Comparison of ENCODE assay signal across 25 mouse cellular contexts in genomic region chr10:18390004-18390403, GRCm38 (mm10).
DNase-seq lines count a peak whose midpoint lies in the region; ATAC-seq and TF ChIP-seq lines count a peak whose summit lies in the region.
"Had no signal": no experiment of that assay in that cellular context is flagged by ENCODE, and none has a peak within 500 bp of the region (broad histone marks: within the 10 kb centered on the region; RNA-seq: fewer than 3 reads in every experiment).

No protein-coding gene starts in this region.

- H3K36me3 ChIP-seq in heart, embryonic 12.5 days = no peaks in the 10 kb centered on the region
- H3K36me3 ChIP-seq in kidney, embryonic 15.5 days = no peaks in the 10 kb centered on the region
- H3K36me3 ChIP-seq in E14TG2a.4 (ENCODE audit: insufficient read depth, low read length) = no peaks in the 10 kb centered on the region
- H3K36me3 ChIP-seq in midbrain, postnatal 0 days (ENCODE audit: insufficient read depth, low read length) = no peaks in the 10 kb centered on the region
- no peaks in the 10 kb centered on the region for H3K36me3 ChIP-seq in intestine, embryonic 16.5 days (ENCODE audit: control insufficient read depth, insufficient read depth, low read length)
- H3K36me3 ChIP-seq: embryonic facial prominence, embryonic 10.5 days; heart, embryonic 13.5 days; limb, embryonic 13.5 days; liver, embryonic 13.5 days had no signal

- no peak for ATAC-seq in heart, embryonic 12.5 days (ENCODE audit: insufficient number of reproducible peaks, low FRiP score)
- no peak for ATAC-seq in kidney, embryonic 15.5 days (replicated peaks; ENCODE audit: low FRiP score)
- ATAC-seq in midbrain, postnatal 0 days (ENCODE audit: low FRiP score) = no peak
- no peak for ATAC-seq in intestine, embryonic 16.5 days

- H3K9me3 ChIP-seq in heart, embryonic 12.5 days (replicated peaks) = no peaks in the 10 kb centered on the region
- H3K9me3 ChIP-seq in kidney, embryonic 15.5 days (replicated peaks) = no peaks in the 10 kb centered on the region
- no peaks in the 10 kb centered on the region for H3K9me3 ChIP-seq in E14TG2a.4 (ENCODE audit: low read length)
- no peaks in the 10 kb centered on the region for H3K9me3 ChIP-seq in midbrain, postnatal 0 days (ENCODE audit: low read length)
- H3K9me3 ChIP-seq in intestine, embryonic 16.5 days (ENCODE audit: control insufficient read depth, low read length) = no peaks in the 10 kb centered on the region
- H3K9me3 ChIP-seq: embryonic facial prominence, embryonic 10.5 days; heart, embryonic 13.5 days; limb, embryonic 13.5 days; liver, embryonic 13.5 days had no signal

- no peak for TF ChIP-seq CTCF in E14TG2a.4 (conservative IDR thresholded peaks at IDR 0.05; ENCODE audit: low read length)
- TF ChIP-seq CTCF in cortical plate, adult 2 months (IDR thresholded peaks at IDR 0.05; ENCODE audit: extremely low read depth, insufficient read depth, low read length) = no peak
- no peak for TF ChIP-seq CTCF in midbrain, postnatal 0 days (IDR thresholded peaks at IDR 0.05)

- H3K4me2 ChIP-seq in heart, embryonic 12.5 days = no peak overlapping the region
- H3K4me2 ChIP-seq in kidney, embryonic 15.5 days = no peak overlapping the region
- no peak overlapping the region for H3K4me2 ChIP-seq in midbrain, postnatal 0 days (ENCODE audit: low read depth, low read length, poor library complexity, severe bottlenecking)
- no peak overlapping the region for H3K4me2 ChIP-seq in intestine, embryonic 16.5 days (ENCODE audit: low read depth, low read length)
- H3K4me2 ChIP-seq: heart, embryonic 13.5 days; liver, embryonic 13.5 days; midbrain, embryonic 11.5 days had no signal

- H3K27ac ChIP-seq in heart, embryonic 12.5 days (ENCODE audit: poor library complexity, severe bottlenecking) = no peak overlapping the region
- H3K27ac ChIP-seq in kidney, embryonic 15.5 days = no peak overlapping the region
- H3K27ac ChIP-seq in cortical plate, adult 2 months (ENCODE audit: insufficient read depth, low read length) = peak overlapping the region; percentile 62
- no peak overlapping the region for H3K27ac ChIP-seq in midbrain, postnatal 0 days (ENCODE audit: low read depth, low read length)
- no peak overlapping the region for H3K27ac ChIP-seq in intestine, embryonic 16.5 days (ENCODE audit: low read length)
- H3K27ac ChIP-seq: embryonic facial prominence, embryonic 10.5 days; heart, embryonic 13.5 days; limb, embryonic 13.5 days; liver, embryonic 13.5 days had no signal

- no peak for TF ChIP-seq POLR2A in cortical plate, adult 2 months (IDR thresholded peaks at IDR 0.05; ENCODE audit: extremely low read depth, insufficient read depth, low read length)

- no peaks in the 10 kb centered on the region for H3K27me3 ChIP-seq in heart, embryonic 12.5 days (replicated peaks)
- H3K27me3 ChIP-seq in kidney, embryonic 15.5 days = no peaks in the 10 kb centered on the region
- no peaks in the 10 kb centered on the region for H3K27me3 ChIP-seq in E14TG2a.4 (ENCODE audit: insufficient read depth, low read length)
- no peaks in the 10 kb centered on the region for H3K27me3 ChIP-seq in midbrain, postnatal 0 days (ENCODE audit: insufficient read depth, low read length)
- no peaks in the 10 kb centered on the region for H3K27me3 ChIP-seq in intestine, embryonic 16.5 days (replicated peaks; ENCODE audit: control insufficient read depth, insufficient read depth, low read length)
- H3K27me3 ChIP-seq: CH12.LX; heart, embryonic 13.5 days; limb, embryonic 13.5 days; liver, embryonic 13.5 days had no signal

- no peak overlapping the region for H3K4me3 ChIP-seq in heart, embryonic 12.5 days
- no peak overlapping the region for H3K4me3 ChIP-seq in kidney, embryonic 15.5 days (replicated peaks)
- H3K4me3 ChIP-seq in E14TG2a.4 (replicated peaks; ENCODE audit: low read length) = peak overlapping the region; percentile 50
- no peak overlapping the region for H3K4me3 ChIP-seq in cortical plate, adult 2 months (ENCODE audit: insufficient read depth, low read length)
- H3K4me3 ChIP-seq in midbrain, postnatal 0 days (ENCODE audit: low read depth, low read length) = no peak overlapping the region
- H3K4me3 ChIP-seq in intestine, embryonic 16.5 days (ENCODE audit: low read length) = no peak overlapping the region
- H3K4me3 ChIP-seq: embryonic facial prominence, embryonic 10.5 days; heart, embryonic 13.5 days; limb, embryonic 13.5 days; liver, embryonic 13.5 days had no signal

- WGBS in heart, embryonic 12.5 days = 85% methylated on average over 15 of the region's 15 CpGs
- 84% methylated on average over 15 of the region's 15 CpGs for WGBS in kidney, embryonic 15.5 days
- WGBS in midbrain, postnatal 0 days = 80% methylated on average over 15 of the region's 15 CpGs
- 81% methylated on average over 15 of the region's 15 CpGs for WGBS in intestine, embryonic 16.5 days

- peaks cover 22% of the 10 kb centered on the region for H3K4me1 ChIP-seq in heart, embryonic 12.5 days (replicated peaks)
- peaks cover 11% of the 10 kb centered on the region; the same call in 1 of the 2 replicates for H3K4me1 ChIP-seq in kidney, embryonic 15.5 days
- H3K4me1 ChIP-seq in E14TG2a.4 (replicated peaks; ENCODE audit: low read depth, low read length) = peaks cover 61% of the 10 kb centered on the region
- H3K4me1 ChIP-seq in cortical plate, adult 2 months (ENCODE audit: control insufficient read depth, insufficient read depth, low read length) = no peaks in the 10 kb centered on the region
- H3K4me1 ChIP-seq in midbrain, postnatal 0 days (ENCODE audit: insufficient read depth, low read length) = no peaks in the 10 kb centered on the region
- H3K4me1 ChIP-seq in intestine, embryonic 16.5 days (ENCODE audit: control insufficient read depth, insufficient read depth, low read length) = no peaks in the 10 kb centered on the region
- H3K4me1 ChIP-seq: liver, embryonic 13.5 days had no signal

- H3K9ac ChIP-seq in heart, embryonic 12.5 days = no peak overlapping the region
- no peak overlapping the region for H3K9ac ChIP-seq in kidney, embryonic 15.5 days
- no peak overlapping the region for H3K9ac ChIP-seq in midbrain, postnatal 0 days (replicated peaks; ENCODE audit: low read length, poor library complexity, severe bottlenecking)
- no peak overlapping the region for H3K9ac ChIP-seq in intestine, embryonic 16.5 days (ENCODE audit: low read depth, low read length)
- H3K9ac ChIP-seq: forebrain, postnatal 0 days; heart, embryonic 13.5 days; limb, embryonic 13.5 days; liver, embryonic 13.5 days had no signal

- peak; percentile 25 for DNase-seq in heart, adult 8-10 months (ENCODE audit: low spot score)
- peak; percentile 33 to 49 for DNase-seq in kidney, postnatal 36 days
- no peak for DNase-seq in midbrain, postnatal 0 days (ENCODE audit: low spot score)
- DNase-seq: adrenal gland, postnatal 36 days; B cell, adult 2 months; cerebellum, adult 9-10 months; gastrocnemius, postnatal 36 days; heart, postnatal 14 days; kidney, adult 18-20 months; kidney, postnatal 4 days; liver, embryonic 13.5 days; lung, adult 2 months; lung, postnatal 14 days; thymus, adult 2 months had no signal
